Mouse (Mus musculus) MEL (cell line): Measurements from ENCODE around the gene Arap1. TPM values are rescaled to one million over a fixed set of nuclear protein-coding genes. Genes with fewer than 3 reads are reported as not detected.

Experiments used
- DNase-seq: peaks from one replicate; pipeline ENCODE4 v3.0.0; 2011; ENCODE audit warnings: low read depth, low spot score
- H3K27ac ChIP-seq: 2 replicates; pipeline ENCODE4 v1.5.1; 2012; ENCODE audit warnings: low read depth, mild to moderate bottlenecking, control low read depth, low read length, moderate library complexity; ENCODE audit not compliant: control insufficient read depth
- H3K27me3 ChIP-seq, 2 experiments: fragments of 150-350 bp in 1 of 2; sonication (generic) in 1 of 2; 2 replicates each; pipeline ENCODE4 v1.6.1; 2012; ENCODE audit warnings: low read length in 2 of 2, mild to moderate bottlenecking in 2 of 2, improper control_type of control experiment in 1 of 2, moderate library complexity in 1 of 2; ENCODE audit not compliant: insufficient read depth in 2 of 2, control insufficient read depth in 1 of 2
- H3K36me3 ChIP-seq, 2 experiments: 2 replicates each; pipeline ENCODE4 v1.6.1; 2012 to 2014; ENCODE audit warnings: low read length in 2 of 2, improper control_type of control experiment in 1 of 2, inconsistent platforms in 1 of 2, mild to moderate bottlenecking in 1 of 2; ENCODE audit not compliant: insufficient read depth in 2 of 2, control insufficient read depth in 1 of 2
- H3K4me1 ChIP-seq, 2 experiments: fragments of 150-350 bp in 1 of 2; sonication (generic) in 1 of 2; 2 replicates each; pipeline ENCODE4 v1.6.1; 2012; ENCODE audit warnings: low read length in 2 of 2, improper control_type of control experiment in 1 of 2, mild to moderate bottlenecking in 1 of 2; ENCODE audit not compliant: insufficient read depth in 2 of 2, control insufficient read depth in 1 of 2
- H3K4me3 ChIP-seq, 2 experiments: fragments of 150-350 bp in 1 of 2; sonication (generic) in 1 of 2; 2 replicates each; pipeline ENCODE4 v1.5.1; 2012; ENCODE audit warnings: low read depth in 2 of 2, low read length in 2 of 2, mild to moderate bottlenecking in 2 of 2, moderate library complexity in 2 of 2, control low read depth in 1 of 2, improper control_type of control experiment in 1 of 2; ENCODE audit not compliant: control insufficient read depth in 1 of 2, insufficient read depth in 1 of 2
- H3K79me2 ChIP-seq: 2 replicates; pipeline ENCODE4 v1.6.1; 2012; ENCODE audit warnings: mild to moderate bottlenecking, low read length, moderate library complexity; ENCODE audit not compliant: control insufficient read depth, poor library complexity, insufficient read depth
- H3K9ac ChIP-seq: 2 replicates; pipeline ENCODE4 v1.6.1; 2012; ENCODE audit warnings: low read depth, mild to moderate bottlenecking, control low read depth, low read length, moderate library complexity; ENCODE audit not compliant: control insufficient read depth, poor library complexity, severe bottlenecking
- H3K9me3 ChIP-seq: fragments of 150-350 bp; sonication (generic); replicated peaks from 2 replicates; pipeline ENCODE4 v1.6.1; 2012; ENCODE audit warnings: mild to moderate bottlenecking, low read length, improper control_type of control experiment, moderate library complexity; ENCODE audit not compliant: insufficient read depth
- BHLHE40 ChIP-seq: IDR thresholded peaks from 2 replicates; pipeline ENCODE4 v1.6.1; 2012; ENCODE audit warnings: low read depth, mild to moderate bottlenecking, inconsistent platforms, low read length, improper control_type of control experiment, borderline replicate concordance
- CHD2 ChIP-seq: IDR thresholded peaks from 2 replicates; pipeline ENCODE4 v1.6.1; 2011; ENCODE audit warnings: low read length, improper control_type of control experiment
- E2F4 ChIP-seq: IDR thresholded peaks from 2 replicates; pipeline ENCODE4 v1.6.1; 2011; ENCODE audit warnings: low read depth, low read length, improper control_type of control experiment, borderline replicate concordance
- ELF1 ChIP-seq: IDR thresholded peaks from 2 replicates; pipeline ENCODE4 v1.6.1; 2014; ENCODE audit warnings: low read depth, mild to moderate bottlenecking, inconsistent platforms, low read length, improper control_type of control experiment, moderate library complexity
- ETS1 ChIP-seq: IDR thresholded peaks from 2 replicates; pipeline ENCODE4 v1.6.1; 2012; ENCODE audit warnings: low read depth, mild to moderate bottlenecking, inconsistent platforms, low read length, improper control_type of control experiment, moderate library complexity
- GABPA ChIP-seq: IDR thresholded peaks from 2 replicates; pipeline ENCODE4 v1.6.1; 2012; ENCODE audit warnings: low read depth, mild to moderate bottlenecking, inconsistent platforms, low read length, improper control_type of control experiment, moderate library complexity
- GATA1 ChIP-seq: IDR thresholded peaks from 2 replicates; pipeline ENCODE4 v1.6.1; 2011; ENCODE audit warnings: low read depth, low read length, improper control_type of control experiment
- HCFC1 ChIP-seq: IDR thresholded peaks from 2 replicates; pipeline ENCODE4 v1.6.1; 2012; ENCODE audit warnings: low read depth, mild to moderate bottlenecking, inconsistent platforms, low read length, improper control_type of control experiment, moderate library complexity
- JUND ChIP-seq: IDR thresholded peaks from 2 replicates; pipeline ENCODE4 v1.6.1; 2011; ENCODE audit warnings: low read depth, mild to moderate bottlenecking, improper control_type of control experiment, low read length
- KAT2A ChIP-seq: conservative IDR thresholded peaks from 2 replicates; pipeline ENCODE4 v1.6.1; 2012; ENCODE audit warnings: low read depth, low read length, improper control_type of control experiment, inconsistent platforms
- MYB ChIP-seq: IDR thresholded peaks from 2 replicates; pipeline ENCODE4 v1.6.1; 2011; ENCODE audit warnings: mild to moderate bottlenecking, low read depth, low read length, improper control_type of control experiment
- NRF1 ChIP-seq: IDR thresholded peaks from 2 replicates; pipeline ENCODE4 v1.6.1; 2014; ENCODE audit warnings: low read depth, mild to moderate bottlenecking, inconsistent platforms, low read length, improper control_type of control experiment, moderate library complexity; ENCODE audit not compliant: poor library complexity, insufficient read depth, severe bottlenecking
- RAD21 ChIP-seq: IDR thresholded peaks from 2 replicates; pipeline ENCODE4 v1.6.1; 2011; ENCODE audit warnings: mild to moderate bottlenecking, low read depth, low read length, improper control_type of control experiment
- RCOR1 ChIP-seq: IDR thresholded peaks from 2 replicates; pipeline ENCODE4 v1.6.1; 2012; ENCODE audit warnings: low read depth, mild to moderate bottlenecking, inconsistent platforms, low read length, improper control_type of control experiment
- SIN3A ChIP-seq: IDR thresholded peaks from 2 replicates; pipeline ENCODE4 v1.6.1; 2012; ENCODE audit warnings: low read length, improper control_type of control experiment, inconsistent platforms
- SMC3 ChIP-seq: IDR thresholded peaks from 2 replicates; pipeline ENCODE4 v1.6.1; 2011; ENCODE audit warnings: low read depth, low read length, improper control_type of control experiment
- TAL1 ChIP-seq: IDR thresholded peaks from 2 replicates; pipeline ENCODE4 v1.6.1; 2012; ENCODE audit warnings: mild to moderate bottlenecking, inconsistent platforms, low read length, moderate library complexity, mixed read lengths
- TBP ChIP-seq: IDR thresholded peaks from 2 replicates; pipeline ENCODE4 v1.8.0; 2011; ENCODE audit warnings: low read depth, low read length, improper control_type of control experiment
- UBTF ChIP-seq: IDR thresholded peaks from 2 replicates; pipeline ENCODE4 v1.6.1; 2012; ENCODE audit warnings: low read depth, mild to moderate bottlenecking, inconsistent platforms, low read length, improper control_type of control experiment, moderate library complexity, borderline replicate concordance; ENCODE audit not compliant: insufficient read depth
- USF1 ChIP-seq: IDR thresholded peaks from 2 replicates; pipeline ENCODE4 v1.6.1; 2014; ENCODE audit warnings: low read depth, mild to moderate bottlenecking, inconsistent platforms, low read length, improper control_type of control experiment, moderate library complexity
- ZC3H11A ChIP-seq: IDR thresholded peaks from 2 replicates; pipeline ENCODE4 v1.6.1; 2012; ENCODE audit warnings: low read depth, mild to moderate bottlenecking, inconsistent platforms, low read length, improper control_type of control experiment
- ZKSCAN1 ChIP-seq: IDR thresholded peaks from 2 replicates; pipeline ENCODE4 v1.6.1; 2012; ENCODE audit warnings: low read depth, mild to moderate bottlenecking, inconsistent platforms, low read length, improper control_type of control experiment, moderate library complexity
- ZMIZ1 ChIP-seq: IDR thresholded peaks from 2 replicates; pipeline ENCODE4 v1.6.1; 2012; ENCODE audit warnings: low read depth, mild to moderate bottlenecking, inconsistent platforms, low read length, improper control_type of control experiment, moderate library complexity
- ZNF384 ChIP-seq: IDR thresholded peaks from 2 replicates; pipeline ENCODE4 v1.6.1; 2012; ENCODE audit warnings: low read depth, mild to moderate bottlenecking, inconsistent platforms, low read length, improper control_type of control experiment
- polyA plus RNA-seq, 2 experiments: library from polyadenylated mRNA; stranded (reverse) in 1 of 2; unstranded in 1 of 2; fragments of >175 nt in 1 of 2; fragments of >200 nt in 1 of 2; gene quantifications; 2 replicates each; pipeline versions ENCODE4 v1.2.1 to v1.2.4; 2012; ENCODE audit warnings: low replicate concordance in 2 of 2, low read depth in 1 of 2; ENCODE audit not compliant: insufficient read length in 2 of 2, insufficient read depth in 1 of 2, missing spikeins in 1 of 2
- total RNA-seq: library from RNA; depleted of rRNA; stranded (reverse); fragments of 300-350 nt; gene quantifications from 2 replicates; pipeline ENCODE4 v1.2.3, GENCODE M21; 2012

The Arap1 gene
- total and polyA plus RNA-seq, 3 experiments: 13.6 to 27.1 TPM; not detected in 1

GRCm38 (mm10) chr7:101327786-101328185 lies 20.1 kb upstream of the Arap1 start:
- DNase-seq: no peak
- H3K36me3 ChIP-seq: no peaks in the 10 kb centered on the region; a peak in 1 of 4 replicates
- H3K9ac ChIP-seq: no peak overlapping the region
- H3K27me3 ChIP-seq: no peaks in the 10 kb centered on the region
- H3K27ac ChIP-seq: no peak overlapping the region
- H3K4me1 ChIP-seq: peaks cover 0 to 4% of the 10 kb centered on the region in 2 experiments; a peak in 2 of 4 replicates
- TF ChIP-seq BHLHE40 (no peak), JUND (no peak), USF1 (no peak), CHD2 (no peak), RCOR1 (no peak), GATA1 (no peak), ZNF384 (no peak), KAT2A (no peak), ZMIZ1 (no peak), NRF1 (no peak), UBTF (no peak), TBP (no peak), RAD21 (no peak), ZKSCAN1 (no peak), TAL1 (no peak), SMC3 (no peak), MYB (no peak), ZC3H11A (no peak), GABPA (no peak)
- H3K79me2 ChIP-seq: no peaks in the 10 kb centered on the region
- no peaks in the 10 kb centered on the region for H3K9me3 ChIP-seq
- H3K4me3 ChIP-seq: no peak overlapping the region

GRCm38 (mm10) chr7:101328621-101329158 lies 19.2 kb upstream of the Arap1 start:
- Histone ChIP-seq H3K27me3 (no peaks in the 10 kb centered on the region), H3K4me1 (no peaks in the 10 kb centered on the region; a peak in 1 of 4 replicates), H3K27ac (no peak overlapping the region), H3K4me3 (no peak overlapping the region), H3K9ac (no peak overlapping the region), H3K9me3 (no peaks in the 10 kb centered on the region), H3K36me3 (no peaks in the 10 kb centered on the region), H3K79me2 (no peaks in the 10 kb centered on the region)
- DNase-seq: peak; percentile 35
- TF ChIP-seq HCFC1 (no peak), GATA1 (0 out of 2 replicates have a peak, but pooled peaks have one; percentile 18), TAL1 (no peak), ELF1 (no peak), ETS1 (peak; percentile 74), E2F4 (no peak), SIN3A (0 out of 2 replicates have a peak, but pooled peaks have one; percentile 34)
